Mouse (Mus musculus) embryonic facial prominence, embryonic 11.5 days (tissue): ENCODE measurements around the gene Erich3. TPM values are rescaled to one million over a fixed set of nuclear protein-coding genes. Genes with fewer than 3 reads are reported as not detected.

ENCODE experiments used
- ATAC-seq: fragments of 200-750 bp; cut with Nextera tagmentation; replicated peaks from 2 replicates; pipeline ENCODE4 v1.8.0; 2017; ENCODE audit warnings: low read depth; ENCODE audit not compliant: insufficient number of reproducible peaks, low FRiP score, low TSS enrichment
- DNase-seq: peaks from one replicate; pipeline ENCODE4 v3.0.0-alpha.2; 2015; ENCODE audit warnings: low spot score
- H3K27ac ChIP-seq: fragments of 300-500 bp; sonication (generic); replicated peaks from 2 replicates; pipeline ENCODE4 v1.5.1; 2014; ENCODE audit warnings: mild to moderate bottlenecking, low read depth, low read length, control low read depth
- H3K27me3 ChIP-seq: fragments of 300-500 bp; sonication (generic); 2 replicates; pipeline ENCODE4 v1.6.1; 2014; ENCODE audit warnings: mild to moderate bottlenecking, low read length, moderate library complexity, mixed read lengths; ENCODE audit not compliant: control insufficient read depth, insufficient read depth
- H3K36me3 ChIP-seq: fragments of 300-500 bp; sonication (generic); replicated peaks from 2 replicates; pipeline ENCODE4 v1.6.1; 2014; ENCODE audit warnings: low read depth, mild to moderate bottlenecking, low read length, moderate library complexity, mixed read lengths; ENCODE audit not compliant: control insufficient read depth, insufficient read depth
- H3K4me1 ChIP-seq: fragments of 300-500 bp; sonication (generic); 2 replicates; pipeline ENCODE4 v1.6.1; 2014; ENCODE audit warnings: low read length, mixed read lengths; ENCODE audit not compliant: control insufficient read depth, insufficient read depth
- H3K4me2 ChIP-seq: fragments of 300-500 bp; sonication (generic); 2 replicates; pipeline ENCODE4 v1.6.1; 2014; ENCODE audit warnings: low read depth, mild to moderate bottlenecking, control low read depth, low read length, moderate library complexity
- H3K4me3 ChIP-seq: fragments of 300-500 bp; sonication (generic); 2 replicates; pipeline ENCODE4 v1.5.1; 2014; ENCODE audit warnings: low read depth, low read length, control low read depth
- H3K9ac ChIP-seq: fragments of 300-500 bp; sonication (generic); replicated peaks from 2 replicates; pipeline ENCODE4 v1.6.1; 2014; ENCODE audit warnings: mild to moderate bottlenecking, control low read depth, low read length
- H3K9me3 ChIP-seq: fragments of 300-500 bp; sonication (generic); replicated peaks from 2 replicates; pipeline ENCODE4 v1.6.1; 2016; ENCODE audit warnings: mild to moderate bottlenecking, low read length, inconsistent platforms, mixed read lengths; ENCODE audit not compliant: control insufficient read depth
- WGBS: fragments of 180-500 bp; shearing (Covaris S2); extraction: QIAGEN DNeasy Blood & Tissue Kit; methylation state at CpG from one replicate; pipeline ENCODE4 v1.1.7; 2014; 5-methylcytosine and 5-hydroxymethylcytosine counted together
- polyA plus RNA-seq: library from polyadenylated mRNA; unstranded; fragments of >200 nt; fragmentation: Nextera tagmentation; extraction: Ambion mirVana; gene quantifications from 2 replicates; pipeline ENCODE4 v1.2.1, GENCODE M21; 2014

Erich3 gene
- polyA plus RNA-seq, 1 experiment from 2014 or later, result 0.17 TPM

GRCm38 (mm10) chr3:154810273-154810870 is 146.7 kb downstream of the Erich3 start:
- H3K4me2 ChIP-seq, result no peak overlapping the region

DNA sequence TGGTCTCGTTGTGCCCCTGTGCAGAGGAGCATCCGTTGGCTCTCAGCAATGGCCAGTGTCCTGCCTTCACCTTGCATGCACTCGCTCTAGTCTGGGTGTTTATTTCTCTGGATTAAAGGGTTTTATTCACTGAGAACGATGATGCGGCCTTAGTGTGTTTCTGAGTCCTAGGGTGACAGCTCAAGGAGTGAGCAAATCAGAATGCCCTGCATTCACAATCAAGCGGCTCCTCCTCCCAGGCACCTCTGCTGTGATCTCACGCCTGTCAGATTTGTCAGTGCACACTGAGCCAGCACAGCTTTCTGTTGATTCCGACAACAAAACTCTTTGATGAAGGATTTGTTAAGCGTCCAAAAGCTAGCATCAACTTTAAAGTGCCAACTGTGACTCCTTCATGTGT is 147.6 kb downstream of the Erich3 start:
- no peaks in the 10 kb centered on the region for H3K27me3 ChIP-seq
- WGBS, result 46% methylated on average over 9 of the region's 9 CpGs
- H3K27ac ChIP-seq, result no peak overlapping the region
- H3K9me3 ChIP-seq, result no peaks in the 10 kb centered on the region
- H3K4me2 ChIP-seq, result no peak overlapping the region
- no peaks in the 10 kb centered on the region for H3K4me1 ChIP-seq
- DNase-seq (no peak), ATAC-seq (no peak)
- no peak overlapping the region for H3K4me3 ChIP-seq
- no peak overlapping the region for H3K9ac ChIP-seq
- no peaks in the 10 kb centered on the region for H3K36me3 ChIP-seq

More at GRCm38 (mm10) chr3:154810273-154810870, 146.7 kb downstream of the Erich3 start:
- Histone ChIP-seq H3K27me3 (no peaks in the 10 kb centered on the region), H3K4me1 (no peaks in the 10 kb centered on the region), H3K27ac (no peak overlapping the region), H3K9me3 (no peaks in the 10 kb centered on the region), H3K36me3 (no peaks in the 10 kb centered on the region), H3K4me3 (no peak overlapping the region), H3K9ac (no peak overlapping the region)
- no peak for ATAC-seq
- DNase-seq, result no peak
- WGBS, result 75% methylated on average over 7 of the region's 7 CpGs

GRCm38 (mm10) chr3:154811833-154812232 is 148.2 kb downstream of the Erich3 start:
- no peaks in the 10 kb centered on the region for H3K27me3 ChIP-seq
- DNase-seq, result no peak
- no peaks in the 10 kb centered on the region for H3K36me3 ChIP-seq
- H3K27ac ChIP-seq, result no peak overlapping the region
- H3K9me3 ChIP-seq, result no peaks in the 10 kb centered on the region
- no peak overlapping the region for H3K9ac ChIP-seq
- no peaks in the 10 kb centered on the region for H3K4me1 ChIP-seq
- no peak overlapping the region for H3K4me2 ChIP-seq
- ATAC-seq, result no peak
- H3K4me3 ChIP-seq, result no peak overlapping the region
- WGBS, result 66% methylated on average over 9 of the region's 9 CpGs

- no peak overlapping the region for H3K9ac ChIP-seq
- H3K9me3 ChIP-seq, result no peaks in the 10 kb centered on the region
- WGBS, result 41% methylated on average over 1 of the region's 1 CpGs
- no peaks in the 10 kb centered on the region for H3K4me1 ChIP-seq
- no peak for ATAC-seq
- H3K4me2 ChIP-seq, result no peak overlapping the region
- H3K36me3 ChIP-seq, result no peaks in the 10 kb centered on the region
- no peak overlapping the region for H3K4me3 ChIP-seq
- DNase-seq, result no peak
- no peaks in the 10 kb centered on the region for H3K27me3 ChIP-seq
- no peak overlapping the region for H3K27ac ChIP-seq
Observed at GRCm38 (mm10) chr3:154812893-154813292, 149.2 kb downstream of the Erich3 start.

- Histone ChIP-seq H3K4me3 (no peak overlapping the region), H3K27ac (no peak overlapping the region), H3K36me3 (no peaks in the 10 kb centered on the region), H3K4me1 (no peaks in the 10 kb centered on the region), H3K4me2 (no peak overlapping the region), H3K27me3 (no peaks in the 10 kb centered on the region), H3K9me3 (no peaks in the 10 kb centered on the region), H3K9ac (no peak overlapping the region)
- DNase-seq (peak; percentile 12), ATAC-seq (no peak; the same call in 1 of the 2 replicates)
- 35% methylated on average over 2 of the region's 2 CpGs for WGBS
Observed at GRCm38 (mm10) chr3:154815606-154816005, 151.9 kb downstream of the Erich3 start.

GRCm38 (mm10) chr3:154816231-154816630 is 152.6 kb downstream of the Erich3 start:
- H3K27ac ChIP-seq, result no peak overlapping the region
- no peaks in the 10 kb centered on the region for H3K4me1 ChIP-seq
- no peaks in the 10 kb centered on the region for H3K9me3 ChIP-seq
- H3K9ac ChIP-seq, result no peak overlapping the region
- no peaks in the 10 kb centered on the region for H3K27me3 ChIP-seq
- no peak for ATAC-seq
- H3K4me3 ChIP-seq, result no peak overlapping the region
- DNase-seq, result no peak
- WGBS, result 69% methylated on average over 3 of the region's 3 CpGs
- H3K4me2 ChIP-seq, result no peak overlapping the region
- H3K36me3 ChIP-seq, result no peaks in the 10 kb centered on the region

- Histone ChIP-seq H3K4me2 (0 out of 2 replicates have a peak overlapping the region, but pooled peaks have one; percentile 3), H3K9me3 (no peaks in the 10 kb centered on the region), H3K9ac (no peak overlapping the region), H3K36me3 (no peaks in the 10 kb centered on the region), H3K27ac (no peak overlapping the region), H3K27me3 (no peaks in the 10 kb centered on the region), H3K4me1 (no peaks in the 10 kb centered on the region), H3K4me3 (no peak overlapping the region)
- ATAC-seq (peak; percentile 87), DNase-seq (peak; percentile 54)
- WGBS, result 35% methylated on average over 19 of the region's 19 CpGs
Observed at GRCm38 (mm10) chr3:154816801-154817625, 153.4 kb downstream of the Erich3 start.
